Mouse (Mus musculus): ENCODE data around the gene Lmod3.

DNA sequence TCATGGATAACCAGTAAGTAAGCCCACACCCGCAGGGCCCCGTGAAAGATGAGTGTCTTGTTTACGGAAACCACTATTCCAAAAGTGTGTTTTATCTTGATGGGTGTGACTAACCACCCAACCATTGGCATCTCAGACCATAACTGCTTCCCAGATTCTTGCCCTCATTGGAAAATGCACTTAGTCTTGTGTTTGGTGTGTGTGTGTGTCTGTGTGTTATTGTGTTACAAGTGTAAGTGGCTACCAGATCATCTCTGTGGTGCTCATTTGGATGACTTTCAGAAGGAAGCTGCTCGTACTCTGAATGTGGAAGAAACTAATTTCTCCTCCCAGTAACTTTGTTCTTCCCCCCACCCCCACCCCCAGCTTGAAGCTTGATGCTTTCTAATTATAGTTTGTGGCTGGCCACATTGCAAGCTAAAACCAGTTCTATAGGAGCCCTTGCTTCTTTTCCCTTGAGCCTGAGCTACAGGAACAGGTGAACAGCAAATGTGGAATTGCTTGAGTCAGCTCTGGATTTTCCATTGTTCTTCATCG lies 29.6 kb downstream of the Lmod3 start:
- TF ChIP-seq CTCF (conservative IDR thresholded peaks at IDR 0.05; ENCODE audit: low read length) = no peak
- TF ChIP-seq POU5F1 (IDR thresholded peaks at IDR 0.05; ENCODE audit: borderline replicate concordance, low read length) = no peak
